Mouse (Mus musculus) activated CD4-positive, CD25-positive, alpha-beta regulatory T cell, adult 9 weeks (primary cell): ENCODE results near the gene Tmem52b. TPM values are rescaled to one million over a fixed set of nuclear protein-coding genes. Genes with fewer than 3 reads are reported as not detected.

Source experiments
- polyA plus RNA-seq: library from polyadenylated mRNA; unstranded; fragments of 100-300 nt; shearing (Covaris generic); gene quantifications from one replicate; pipeline ENCODE4 v1.2.1, GENCODE M21; 2017

Tmem52b gene
- polyA plus RNA-seq, result not detected

GRCm38 (mm10) chr6:129512367-129512766 lies at the start of gene Tmem52b:
Tmem52b (plus strand) TSS chr6:129512555.

GRCm38 (mm10) chr6:129507024-129507423 lies 5.3 kb upstream of the Tmem52b start, which contains the start of gene Olr1:
Olr1 (minus strand) TSS chr6:129507165.

GRCm38 (mm10) chr6:129532942-129533860 lies 20.8 kb downstream of the Tmem52b start, which contains the start of gene Gabarapl1:
Gabarapl1 (plus strand) TSS chr6:129533160.

Other genes starting within 250 kb of the Tmem52b start
- 135 TPM for gene Cd69, start 237.1 kb upstream of the Tmem52b start, polyA plus RNA-seq
- not detected for gene 4922502D21Rik, start 180.8 kb upstream of the Tmem52b start, polyA plus RNA-seq
- gene Clec12a, start 169.9 kb upstream of the Tmem52b start, polyA plus RNA-seq, result 0.99 TPM
- gene Clec12b, start 126.7 kb upstream of the Tmem52b start, polyA plus RNA-seq, result not detected
- gene Clec1b, start 115.3 kb upstream of the Tmem52b start, polyA plus RNA-seq, result 0.81 TPM
- gene Clec9a, start 103.7 kb upstream of the Tmem52b start, polyA plus RNA-seq, result not detected
- not detected for gene Clec1a, start 60.6 kb upstream of the Tmem52b start, polyA plus RNA-seq
- gene Olr1, start 5.4 kb upstream of the Tmem52b start, polyA plus RNA-seq, result not detected
- gene Gabarapl1, start 20.6 kb downstream of the Tmem52b start, polyA plus RNA-seq, result 29.6 TPM
- not detected for gene Klre1, start 65.3 kb downstream of the Tmem52b start, polyA plus RNA-seq
- 1.5 TPM for gene Klrd1, start 79.2 kb downstream of the Tmem52b start, polyA plus RNA-seq
- gene Klrk1, start 111.3 kb downstream of the Tmem52b start, polyA plus RNA-seq, result 1.5 TPM
- gene Klrc3, start 130.8 kb downstream of the Tmem52b start, polyA plus RNA-seq, result not detected
- 0.15 TPM for gene Klrc2, start 148.1 kb downstream of the Tmem52b start, polyA plus RNA-seq
- 1.8 TPM for gene Klrc1, start 166.4 kb downstream of the Tmem52b start, polyA plus RNA-seq
- gene Klri1, start 204.6 kb downstream of the Tmem52b start, polyA plus RNA-seq, result not detected
- not detected for gene Klri2, start 227.9 kb downstream of the Tmem52b start, polyA plus RNA-seq